Comparison of ENCODE assay signal across 26 mouse cellular contexts in genomic region chrX:130866506-130866905, GRCm38 (mm10).
DNase-seq lines count a peak whose midpoint lies in the region; ATAC-seq and TF ChIP-seq lines count a peak whose summit lies in the region.
"Had no signal": no experiment of that assay in that cellular context is flagged by ENCODE, and none has a peak within 500 bp of the region (broad histone marks: within the 10 kb centered on the region; RNA-seq: fewer than 3 reads in every experiment).

No protein-coding gene starts in this region.

- ATAC-seq in megakaryocyte, adult 5-6 weeks (ENCODE audit: poor library complexity, severe bottlenecking): peak; percentile 64
- no peak for ATAC-seq in megakaryocyte-erythroid progenitor cell, adult 5-6 weeks (replicated peaks; ENCODE audit: low FRiP score, low TSS enrichment, poor library complexity, severe bottlenecking)
- ATAC-seq in midbrain, embryonic 13.5 days: no peak
- ATAC-seq: CD4-positive, CD25-positive, alpha-beta regulatory T cell, adult 4 months; forebrain, embryonic 14.5 days; forebrain, embryonic 16.5 days had no signal

- no peak overlapping the region for H3K27ac ChIP-seq in MEL (ENCODE audit: control insufficient read depth, low read depth, low read length)
- H3K27ac ChIP-seq in midbrain, embryonic 13.5 days: no peak overlapping the region
- H3K27ac ChIP-seq: embryonic facial prominence, embryonic 13.5 days; embryonic facial prominence, embryonic 15.5 days; forebrain, embryonic 10.5 days; forebrain, embryonic 12.5 days had no signal

- no peaks in the 10 kb centered on the region for H3K79me2 ChIP-seq in MEL (ENCODE audit: control insufficient read depth, insufficient read depth, low read length, poor library complexity)

- no peaks in the 10 kb centered on the region for H3K27me3 ChIP-seq in MEL (ENCODE audit: control insufficient read depth in 1 of 2, insufficient read depth in 2 of 2, low read length in 2 of 2)
- H3K27me3 ChIP-seq in midbrain, embryonic 13.5 days: no peaks in the 10 kb centered on the region
- H3K27me3 ChIP-seq: CH12.LX; embryonic facial prominence, embryonic 13.5 days; embryonic facial prominence, embryonic 15.5 days; forebrain, embryonic 12.5 days had no signal

- no peaks in the 10 kb centered on the region for H3K4me1 ChIP-seq in MEL (ENCODE audit: control insufficient read depth in 1 of 2, insufficient read depth in 2 of 2, low read length in 2 of 2)
- no peaks in the 10 kb centered on the region for H3K4me1 ChIP-seq in midbrain, embryonic 13.5 days (replicated peaks)
- H3K4me1 ChIP-seq: embryonic facial prominence, embryonic 13.5 days; embryonic facial prominence, embryonic 15.5 days; forebrain, embryonic 10.5 days; forebrain, embryonic 12.5 days had no signal

- TF ChIP-seq EP300 in MEL (IDR thresholded peaks at IDR 0.05; ENCODE audit: low read depth in 1 of 2, low read length in 2 of 2): no peak

- no peak overlapping the region for H3K4me2 ChIP-seq in midbrain, embryonic 13.5 days (replicated peaks)
- H3K4me2 ChIP-seq: embryonic facial prominence, embryonic 13.5 days; embryonic facial prominence, embryonic 15.5 days; forebrain, embryonic 12.5 days had no signal

- no peak overlapping the region for H3K9ac ChIP-seq in MEL (ENCODE audit: control insufficient read depth, low read depth, low read length, poor library complexity, severe bottlenecking)
- H3K9ac ChIP-seq in midbrain, embryonic 13.5 days (replicated peaks): no peak overlapping the region
- H3K9ac ChIP-seq: embryonic facial prominence, embryonic 13.5 days; embryonic facial prominence, embryonic 15.5 days; forebrain, embryonic 12.5 days had no signal

- peak; percentile 44 for DNase-seq in MEL (ENCODE audit: low read depth, low spot score)
- DNase-seq in gastrocnemius, adult 8-10 months (ENCODE audit: low spot score in 2 of 2): no peak
- DNase-seq: adrenal gland, adult 2 months; adrenal gland, postnatal 10 days; adrenal gland, postnatal 25 days; B cell, adult 2 months; cerebellum, adult 11 months; cerebellum, adult 18-20 months; cerebellum, adult 8-10 months; cerebellum, adult 9-11 months; cerebellum, postnatal 14 days; cerebellum, postnatal 36 days; embryo, embryonic 11 days had no signal

- H3K9me3 ChIP-seq in MEL (replicated peaks; ENCODE audit: insufficient read depth, low read length): no peaks in the 10 kb centered on the region
- no peaks in the 10 kb centered on the region for H3K9me3 ChIP-seq in midbrain, embryonic 13.5 days
- H3K9me3 ChIP-seq: embryonic facial prominence, embryonic 13.5 days; embryonic facial prominence, embryonic 15.5 days; forebrain, embryonic 10.5 days; forebrain, embryonic 12.5 days; G1E had no signal

- TF ChIP-seq RAD21 in MEL (IDR thresholded peaks at IDR 0.05; ENCODE audit: low read depth, low read length): no peak

- TF ChIP-seq POLR2A in MEL (IDR thresholded peaks at IDR 0.05; ENCODE audit: control insufficient read depth in 1 of 2, insufficient read depth in 1 of 2, low read depth in 1 of 2, low read length in 2 of 2, poor library complexity in 1 of 2): no peak

- 80% methylated on average over 1 of the region's 1 CpGs for WGBS in midbrain, embryonic 13.5 days

- no peak for TF ChIP-seq CTCF in MEL (IDR thresholded peaks at IDR 0.05 in 2 of 3, conservative IDR thresholded peaks at IDR 0.05 in 1 of 3; ENCODE audit: control insufficient read depth in 1 of 3, insufficient read depth in 1 of 3, low read depth in 2 of 3, low read length in 3 of 3, poor library complexity in 1 of 3, severe bottlenecking in 1 of 3)

- H3K4me3 ChIP-seq in MEL (ENCODE audit: control insufficient read depth in 1 of 2, insufficient read depth in 1 of 2, low read depth in 2 of 2, low read length in 2 of 2): no peak overlapping the region
- no peak overlapping the region for H3K4me3 ChIP-seq in midbrain, embryonic 13.5 days (replicated peaks)
- H3K4me3 ChIP-seq: embryonic facial prominence, embryonic 13.5 days; embryonic facial prominence, embryonic 15.5 days; erythroblast, embryonic 14.5 days; forebrain, embryonic 10.5 days; forebrain, embryonic 12.5 days had no signal

- H3K36me3 ChIP-seq in MEL (ENCODE audit: control insufficient read depth in 1 of 2, insufficient read depth in 2 of 2, low read length in 2 of 2): no peaks in the 10 kb centered on the region
- H3K36me3 ChIP-seq in midbrain, embryonic 13.5 days: no peaks in the 10 kb centered on the region
- H3K36me3 ChIP-seq: embryonic facial prominence, embryonic 13.5 days; embryonic facial prominence, embryonic 15.5 days; forebrain, embryonic 10.5 days; forebrain, embryonic 12.5 days; G1E had no signal

TF ChIP-seq in MEL, 35 proteins besides CTCF, POLR2A, EP300 and RAD21:
- no peak for TF ChIP-seq MYB (IDR thresholded peaks at IDR 0.05; ENCODE audit: low read depth, low read length)
- TF ChIP-seq UBTF (IDR thresholded peaks at IDR 0.05; ENCODE audit: borderline replicate concordance, insufficient read depth, low read depth, low read length): no peak
- no peak for TF ChIP-seq USF2 (IDR thresholded peaks at IDR 0.05; ENCODE audit: borderline replicate concordance in 1 of 2, insufficient read depth in 1 of 2, low read depth in 1 of 2, low read length in 2 of 2)
- TF ChIP-seq RCOR1 (IDR thresholded peaks at IDR 0.05; ENCODE audit: low read depth, low read length): no peak
- no peak for TF ChIP-seq JUND (IDR thresholded peaks at IDR 0.05; ENCODE audit: low read depth, low read length)
- TF ChIP-seq MEF2A (IDR thresholded peaks at IDR 0.05; ENCODE audit: extremely low read depth, insufficient replicate concordance, low read depth, low read length, poor library complexity, severe bottlenecking): no peak
- TF ChIP-seq NRF1 (IDR thresholded peaks at IDR 0.05; ENCODE audit: insufficient read depth, low read depth, low read length, poor library complexity, severe bottlenecking): no peak
- TF ChIP-seq SIN3A (IDR thresholded peaks at IDR 0.05; ENCODE audit: low read length): no peak
- TF ChIP-seq ELF1 (IDR thresholded peaks at IDR 0.05; ENCODE audit: low read depth, low read length): no peak
- TF ChIP-seq KAT2A (conservative IDR thresholded peaks at IDR 0.05; ENCODE audit: low read depth, low read length): no peak
- no peak for TF ChIP-seq NELFE (IDR thresholded peaks at IDR 0.05; ENCODE audit: low read depth, low read length)
- TF ChIP-seq SMC3 (IDR thresholded peaks at IDR 0.05; ENCODE audit: low read depth, low read length): no peak
